Mouse (Mus musculus) thymus, postnatal 0 days (tissue): ENCODE results near the gene Luc7l3. TPM values are rescaled to one million over a fixed set of nuclear protein-coding genes. Genes with fewer than 3 reads are reported as not detected.

Source experiments
- DNase-seq: peaks from one replicate; pipeline ENCODE4 v3.0.0-alpha.2; 2015; ENCODE audit warnings: low spot score
- polyA plus RNA-seq: library from polyadenylated mRNA; unstranded; fragments of >200 nt; fragmentation: Nextera tagmentation; extraction: Ambion mirVana; gene quantifications from 2 replicates; pipeline ENCODE4 v1.2.1, GENCODE M21; 2015

The Luc7l3 gene
- polyA plus RNA-seq, 1 experiment from 2014 or later, result 132 TPM

GRCm38 (mm10) chr11:94338347-94338746 lies 16.6 kb upstream of the Luc7l3 start:
- no peak for DNase-seq

- DNase-seq, result no peak
Observed at GRCm38 (mm10) chr11:94336551-94336950, 14.8 kb upstream of the Luc7l3 start.

GRCm38 (mm10) chr11:94334386-94334968 lies 12.7 kb upstream of the Luc7l3 start:
- no peak for DNase-seq

GRCm38 (mm10) chr11:94332726-94333125 lies 10.9 kb upstream of the Luc7l3 start:
- no peak for DNase-seq

DNA sequence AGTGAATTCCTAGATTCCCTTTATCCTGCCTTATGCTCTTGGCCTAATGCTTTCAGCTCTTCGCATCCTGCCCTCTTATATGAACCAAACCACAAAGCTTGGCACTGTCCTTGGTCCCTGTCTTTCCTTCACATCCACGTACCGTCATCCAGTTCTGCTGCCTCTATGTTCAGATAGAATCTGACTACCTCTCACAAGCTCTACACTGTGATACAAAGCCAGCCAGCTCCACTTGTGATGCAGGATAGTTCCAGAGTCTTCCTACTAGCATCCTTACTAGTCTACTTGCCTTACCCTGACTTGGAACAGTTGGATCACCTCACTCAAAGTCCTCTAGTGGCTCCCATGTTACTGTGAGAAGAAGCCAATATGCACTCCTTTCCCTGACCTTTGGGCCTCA lies 8.4 kb upstream of the Luc7l3 start:
- DNase-seq, result no peak

GRCm38 (mm10) chr11:94329270-94329891 lies 7.6 kb upstream of the Luc7l3 start:
- peak; percentile 51 for DNase-seq

- no peak for DNase-seq
Observed at GRCm38 (mm10) chr11:94328644-94329025, 6.8 kb upstream of the Luc7l3 start.

- DNase-seq, result peak; percentile 80
Observed at GRCm38 (mm10) chr11:94327693-94328643, 6.2 kb upstream of the Luc7l3 start, which contains the start of gene Ankrd40. Gene Ankrd40 (plus strand): TSS chr11:94328001.

DNA sequence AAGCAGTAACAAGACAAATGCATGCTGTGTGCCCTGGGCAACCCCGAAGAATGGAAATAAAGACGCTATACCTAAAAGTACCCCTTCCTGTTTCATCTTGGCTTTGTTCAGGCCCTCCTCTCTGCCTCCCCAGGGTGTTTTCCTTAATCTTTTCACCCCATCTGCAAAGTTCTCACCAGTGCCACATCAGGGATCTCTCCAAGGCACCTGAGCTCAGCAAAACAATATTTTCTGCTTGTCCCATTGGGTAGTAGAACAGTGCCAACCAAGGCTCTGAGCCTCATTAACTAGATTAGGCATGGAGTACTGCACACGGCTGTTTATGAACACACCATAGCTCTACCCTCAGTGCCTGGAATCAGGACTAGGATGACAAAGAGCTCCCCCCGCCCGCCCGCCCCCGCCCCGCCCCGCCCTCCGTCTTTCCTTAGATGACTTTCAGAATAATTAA lies 5.2 kb upstream of the Luc7l3 start:
- DNase-seq, result no peak

DNA sequence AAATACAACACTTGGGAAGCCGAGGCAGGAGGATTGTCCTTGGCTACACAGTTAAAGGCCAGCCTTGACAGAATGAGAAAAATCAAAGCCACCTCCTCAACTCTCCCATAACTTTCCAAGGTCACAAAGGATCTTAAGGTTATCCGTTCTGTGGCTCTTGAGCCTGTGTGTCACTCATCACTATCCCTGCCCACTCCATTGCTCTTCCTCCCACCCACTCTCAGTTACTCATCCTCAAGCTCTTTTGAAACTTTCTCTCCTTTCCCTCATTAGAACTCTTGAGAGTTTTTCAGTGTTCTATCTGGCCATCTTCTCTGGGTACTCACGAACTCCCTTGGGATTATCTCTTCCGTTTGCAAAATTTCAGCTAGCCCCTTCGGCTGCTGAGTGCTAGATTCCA lies 2.8 kb upstream of the Luc7l3 start:
- DNase-seq, result no peak

DNA sequence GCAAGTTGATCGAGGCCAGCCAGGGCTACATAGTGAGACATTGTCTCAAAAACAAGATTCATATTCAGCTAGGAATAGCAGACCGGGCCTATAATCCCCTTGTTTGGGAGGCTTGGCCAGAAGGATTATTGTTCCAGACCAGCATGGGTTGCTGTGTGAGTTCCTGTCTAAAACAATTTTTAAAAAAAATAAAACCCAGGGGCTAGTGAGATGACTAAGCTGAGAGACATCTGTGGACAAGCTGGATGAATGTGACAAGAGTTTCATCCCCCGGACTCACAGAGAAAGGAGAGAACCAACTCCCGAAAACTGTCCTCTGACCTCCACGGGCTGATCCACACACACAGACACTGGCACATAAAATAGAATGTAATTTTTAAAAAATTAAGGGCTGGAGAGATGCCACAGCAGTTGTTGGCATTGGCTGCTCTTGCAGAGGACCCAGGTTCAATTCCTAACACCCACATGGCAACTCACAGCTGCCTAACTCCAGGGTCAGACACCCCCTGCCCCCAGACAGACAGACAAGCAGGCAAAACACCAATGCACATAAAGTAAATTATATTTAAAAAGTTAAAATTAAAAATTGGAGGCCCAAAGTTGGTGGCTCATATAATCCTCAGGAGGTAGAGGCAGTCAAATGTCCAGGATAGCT lies 1.6 kb upstream of the Luc7l3 start:
- no peak for DNase-seq

GRCm38 (mm10) chr11:94322636-94323035 lies 848 bp upstream of the Luc7l3 start:
- no peak for DNase-seq

GRCm38 (mm10) chr11:94320969-94321930 lies 538 bp downstream of the Luc7l3 start:
- DNase-seq, result no peak

GRCm38 (mm10) chr11:94318056-94318455 lies 3.7 kb downstream of the Luc7l3 start:
- no peak for DNase-seq

DNA sequence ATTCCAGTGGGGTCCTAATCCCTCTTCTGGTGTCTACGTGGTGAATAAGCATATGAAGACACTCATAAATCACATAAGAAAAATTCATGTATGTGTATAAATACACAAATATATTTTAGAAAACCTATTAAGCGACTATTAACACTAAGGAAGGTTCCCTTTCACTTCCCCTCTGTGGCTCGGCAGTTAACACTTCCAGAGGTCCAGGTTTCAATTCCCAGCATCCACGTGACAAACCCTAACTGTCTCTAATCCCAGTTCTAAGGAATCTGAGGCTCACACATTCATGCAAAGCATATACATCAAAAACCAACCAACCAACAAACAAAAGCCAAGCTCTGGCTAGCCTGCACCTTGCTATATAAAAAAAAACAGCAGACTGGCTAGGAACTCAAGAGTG lies 4.3 kb downstream of the Luc7l3 start:
- no peak for DNase-seq

DNA sequence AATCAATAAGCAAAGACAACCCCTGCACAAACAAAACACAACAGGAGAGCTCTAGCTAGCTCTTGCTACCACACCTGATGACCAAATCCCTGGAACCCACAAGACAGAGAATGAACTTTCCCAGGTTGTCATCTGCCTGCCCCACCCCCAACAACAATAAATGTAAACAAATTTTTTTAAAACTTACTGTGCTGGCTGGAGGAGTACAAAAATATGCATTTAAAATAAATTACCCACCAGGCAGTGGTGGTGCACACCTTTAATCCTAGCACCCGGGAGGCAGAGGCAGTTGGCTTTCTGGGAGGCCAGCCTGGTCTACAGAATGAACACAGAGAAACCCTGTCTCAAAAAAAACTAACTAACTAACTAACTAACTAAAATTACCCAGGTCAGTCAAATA lies 4.8 kb downstream of the Luc7l3 start:
- no peak for DNase-seq

DNA sequence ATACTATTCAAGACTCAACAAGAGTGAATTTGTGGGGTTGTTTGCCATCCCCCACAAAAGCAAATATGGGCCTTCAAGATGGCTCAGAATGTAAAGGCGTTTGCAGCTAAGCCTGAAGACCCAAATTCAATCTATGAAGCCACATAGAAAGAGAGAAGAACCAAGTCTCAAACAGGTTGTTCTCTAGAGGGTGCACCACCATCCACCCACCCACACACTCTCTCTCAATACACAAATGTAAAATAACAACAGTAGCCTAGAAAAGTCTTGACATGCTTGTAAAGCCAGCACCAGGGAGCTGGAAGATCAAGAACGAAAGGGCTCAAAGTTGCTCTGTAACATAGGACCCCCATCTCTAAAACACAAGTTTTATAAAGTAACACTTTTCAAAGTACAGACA lies 5.3 kb downstream of the Luc7l3 start:
- no peak for DNase-seq

GRCm38 (mm10) chr11:94315308-94315707 lies 6.5 kb downstream of the Luc7l3 start:
- no peak for DNase-seq

GRCm38 (mm10) chr11:94314098-94314652 lies 7.6 kb downstream of the Luc7l3 start:
- no peak for DNase-seq

DNA sequence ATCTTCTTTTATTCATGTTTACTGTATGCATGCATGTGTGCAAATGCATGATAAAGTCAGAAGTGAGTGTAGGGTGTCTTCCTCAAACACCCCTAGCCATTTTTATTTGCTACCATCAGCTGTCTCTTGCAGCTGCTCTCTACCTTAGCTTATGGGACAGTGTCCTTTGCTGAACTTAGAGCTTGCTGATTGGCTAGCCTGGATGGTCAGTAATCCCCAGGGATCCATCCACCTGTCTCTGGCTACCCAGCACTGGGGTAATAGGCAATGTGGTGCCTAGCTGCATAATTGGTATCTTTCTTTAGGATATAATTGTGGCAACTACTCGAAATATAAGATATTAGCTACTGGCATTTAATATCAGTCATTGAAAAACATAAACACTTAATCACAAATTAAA lies 9.1 kb downstream of the Luc7l3 start:
- no peak for DNase-seq
